Mouse (Mus musculus) limb, embryonic 11.5 days (tissue): ENCODE data around the gene Hoxa4. TPM values are rescaled to one million over a fixed set of nuclear protein-coding genes. Genes with fewer than 3 reads are reported as not detected.

ENCODE experiments used
- ATAC-seq: fragments of 200-750 bp; cut with Nextera tagmentation; 2 replicates; pipeline ENCODE4 v1.8.0; 2017; ENCODE audit warnings: low read depth; ENCODE audit not compliant: insufficient number of reproducible peaks, low FRiP score, low TSS enrichment
- DNase-seq: peaks from one replicate; pipeline ENCODE4 v3.0.0-alpha.2; 2015; ENCODE audit warnings: low spot score
- H3K27ac ChIP-seq: fragments of 300-500 bp; sonication (generic); replicated peaks from 2 replicates; pipeline ENCODE4 v1.5.1; 2014; ENCODE audit warnings: low read depth, mild to moderate bottlenecking, low read length
- H3K27me3 ChIP-seq: fragments of 300-500 bp; sonication (generic); 2 replicates; pipeline ENCODE4 v1.6.1; 2014; ENCODE audit warnings: mild to moderate bottlenecking, low read length, mixed read lengths; ENCODE audit not compliant: control insufficient read depth, insufficient read depth
- H3K36me3 ChIP-seq: fragments of 300-500 bp; sonication (generic); 2 replicates; pipeline ENCODE4 v1.6.1; 2014; ENCODE audit warnings: mild to moderate bottlenecking, low read length, moderate library complexity, mixed read lengths; ENCODE audit not compliant: control insufficient read depth, insufficient read depth
- H3K4me1 ChIP-seq: fragments of 300-500 bp; sonication (generic); 2 replicates; pipeline ENCODE4 v1.6.1; 2014; ENCODE audit warnings: low read length, mixed read lengths; ENCODE audit not compliant: control insufficient read depth, insufficient read depth
- H3K4me2 ChIP-seq: fragments of 300-500 bp; sonication (generic); 2 replicates; pipeline ENCODE4 v1.6.1; 2014; ENCODE audit warnings: low read depth, mild to moderate bottlenecking, moderate library complexity; ENCODE audit not compliant: severe bottlenecking
- H3K4me3 ChIP-seq: fragments of 300-500 bp; sonication (generic); 2 replicates; pipeline ENCODE4 v1.5.1; 2014; ENCODE audit warnings: low read depth, low read length
- H3K9ac ChIP-seq: fragments of 300-500 bp; sonication (generic); 2 replicates; pipeline ENCODE4 v1.6.1; 2014; ENCODE audit warnings: mild to moderate bottlenecking, low read length
- H3K9me3 ChIP-seq: fragments of 300-500 bp; sonication (generic); 2 replicates; pipeline ENCODE4 v1.6.1; 2016; ENCODE audit warnings: low read length; ENCODE audit not compliant: control insufficient read depth
- WGBS: fragments of 180-500 bp; shearing (Covaris S2); extraction: QIAGEN DNeasy Blood & Tissue Kit; methylation state at CpG from one replicate; pipeline ENCODE4 v1.1.7; 2014; 5-methylcytosine and 5-hydroxymethylcytosine counted together
- polyA plus RNA-seq: library from polyadenylated mRNA; unstranded; fragments of >200 nt; fragmentation: Nextera tagmentation; extraction: Ambion mirVana; gene quantifications from 2 replicates; pipeline ENCODE4 v1.2.1, GENCODE M21; 2014

The Hoxa4 gene
- polyA plus RNA-seq, 1 experiment from 2014 or later: 1.0 TPM

GRCm38 (mm10) chr6:52166431-52167077, 25.0 kb downstream of the Hoxa4 start:
- peak; percentile 50 for DNase-seq
- Histone ChIP-seq H3K9ac (peak overlapping the region; percentile 14; the same call in 1 of the 2 replicates), H3K4me2 (peak overlapping the region; percentile 7; the same call in 1 of the 2 replicates), H3K27me3 (peaks cover 29% of the 10 kb centered on the region), H3K36me3 (peaks cover 2% of the 10 kb centered on the region; the same call in 1 of the 2 replicates), H3K4me1 (peaks cover 57% of the 10 kb centered on the region), H3K9me3 (no peaks in the 10 kb centered on the region), H3K4me3 (no peak overlapping the region), H3K27ac (no peak overlapping the region)
- WGBS: 1% methylated on average over 4 of the region's 4 CpGs
- no peak for ATAC-seq

GRCm38 (mm10) chr6:52165441-52166370, 25.8 kb downstream of the Hoxa4 start:
- Histone ChIP-seq H3K4me3 (0 out of 2 replicates have a peak overlapping the region, but pooled peaks have one; percentile 26), H3K4me1 (peaks cover 54% of the 10 kb centered on the region), H3K9ac (peak overlapping the region; percentile 49; the same call in 1 of the 2 replicates), H3K9me3 (no peaks in the 10 kb centered on the region), H3K36me3 (peaks cover 2% of the 10 kb centered on the region; the same call in 1 of the 2 replicates), H3K27ac (no peak overlapping the region), H3K27me3 (peaks cover 22% of the 10 kb centered on the region), H3K4me2 (peak overlapping the region; percentile 69)
- WGBS: 2% methylated on average over 28 of the region's 28 CpGs
- peak; percentile 69 for DNase-seq
- no peak for ATAC-seq

GRCm38 (mm10) chr6:52164626-52165440, 26.7 kb downstream of the Hoxa4 start, which contains the start of gene Hoxa2:
TSS of gene Hoxa2 (minus strand) at chr6:52164831.
- H3K9me3 ChIP-seq: no peaks in the 10 kb centered on the region
- DNase-seq: peak; percentile 76
- peaks cover 54% of the 10 kb centered on the region for H3K4me1 ChIP-seq
- no peaks in the 10 kb centered on the region for H3K36me3 ChIP-seq
- no peak within 1 kb of the TSS for H3K27ac ChIP-seq
- H3K9ac ChIP-seq: peak within 1 kb of the TSS; percentile 63
- WGBS: under 1% methylated on average over 25 of the region's 25 CpGs
- peak within 1 kb of the TSS; percentile 26 for H3K4me3 ChIP-seq
- H3K4me2 ChIP-seq: peak within 1 kb of the TSS; percentile 69
- H3K27me3 ChIP-seq: peaks cover 15% of the 10 kb centered on the region
- ATAC-seq: no peak

GRCm38 (mm10) chr6:52164051-52164625, 27.4 kb downstream of the Hoxa4 start:
- Histone ChIP-seq H3K9me3 (no peaks in the 10 kb centered on the region), H3K4me2 (peak overlapping the region; percentile 69), H3K4me3 (peak overlapping the region; percentile 26), H3K9ac (peak overlapping the region; percentile 63), H3K4me1 (peaks cover 59% of the 10 kb centered on the region), H3K27ac (no peak overlapping the region), H3K36me3 (no peaks in the 10 kb centered on the region), H3K27me3 (peaks cover 17% of the 10 kb centered on the region)
- under 1% methylated on average over 38 of the region's 39 CpGs for WGBS
- DNase-seq: peak; percentile 73
- ATAC-seq: no peak

DNA sequence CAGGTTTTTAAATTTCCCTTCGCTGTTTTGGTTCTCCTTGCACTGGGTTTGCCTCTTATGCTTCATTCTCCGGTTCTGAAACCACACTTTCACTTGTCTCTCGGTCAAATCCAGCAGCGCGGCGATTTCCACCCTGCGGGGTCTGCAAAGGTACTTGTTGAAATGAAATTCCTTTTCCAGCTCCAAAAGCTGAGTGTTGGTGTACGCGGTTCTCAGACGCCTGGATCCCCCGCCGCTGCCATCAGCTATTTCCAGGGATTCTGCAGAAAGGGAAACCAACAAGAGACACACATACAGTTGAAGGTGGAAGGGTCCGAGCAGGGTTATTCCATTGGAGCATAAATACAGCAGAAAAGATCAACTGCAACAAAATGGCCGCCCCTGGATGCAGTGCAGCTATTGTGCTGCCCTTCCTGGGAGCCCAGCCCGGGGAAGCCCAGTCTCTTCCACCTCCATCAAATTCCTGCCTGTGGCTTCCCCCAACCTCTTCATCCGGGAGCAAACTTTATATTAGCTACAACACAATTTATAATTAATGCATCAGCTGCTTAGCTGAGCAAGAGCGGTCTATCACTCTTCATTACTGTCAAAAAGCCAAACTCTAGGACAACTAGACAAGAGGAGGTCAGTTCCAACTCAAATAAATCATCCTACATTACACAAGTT, 28.1 kb downstream of the Hoxa4 start:
- peak overlapping the region; percentile 3; the same call in 1 of the 2 replicates for H3K9ac ChIP-seq
- H3K36me3 ChIP-seq: no peaks in the 10 kb centered on the region
- DNase-seq (peak; percentile 78), ATAC-seq (no peak)
- H3K4me2 ChIP-seq: peak overlapping the region; percentile 69
- H3K9me3 ChIP-seq: no peaks in the 10 kb centered on the region
- 3% methylated on average over 17 of the region's 17 CpGs for WGBS
- H3K4me3 ChIP-seq: peak overlapping the region; percentile 26
- peaks cover 62% of the 10 kb centered on the region for H3K4me1 ChIP-seq
- H3K27me3 ChIP-seq: peaks cover 18% of the 10 kb centered on the region
- no peak overlapping the region for H3K27ac ChIP-seq

- peak; percentile 48 for DNase-seq
- peak overlapping the region; percentile 23; the same call in 1 of the 2 replicates for H3K9ac ChIP-seq
- H3K27me3 ChIP-seq: peaks cover 18% of the 10 kb centered on the region
- WGBS: 7% methylated on average over 14 of the region's 14 CpGs
- H3K4me3 ChIP-seq: peak overlapping the region; percentile 26
- peak overlapping the region; percentile 69 for H3K4me2 ChIP-seq
- H3K9me3 ChIP-seq: no peaks in the 10 kb centered on the region
- no peaks in the 10 kb centered on the region for H3K36me3 ChIP-seq
- no peak for ATAC-seq
- H3K27ac ChIP-seq: no peak overlapping the region
- peaks cover 59% of the 10 kb centered on the region for H3K4me1 ChIP-seq
Observed at GRCm38 (mm10) chr6:52162611-52163365, 28.8 kb downstream of the Hoxa4 start.

GRCm38 (mm10) chr6:52162093-52162380, 29.5 kb downstream of the Hoxa4 start:
- no peak for ATAC-seq
- 15% methylated on average over 1 of the region's 1 CpGs for WGBS
- Histone ChIP-seq H3K9ac (no peak overlapping the region), H3K4me1 (peaks cover 58% of the 10 kb centered on the region), H3K4me2 (no peak overlapping the region), H3K27me3 (peaks cover 21% of the 10 kb centered on the region), H3K4me3 (no peak overlapping the region), H3K9me3 (no peaks in the 10 kb centered on the region), H3K27ac (no peak overlapping the region), H3K36me3 (no peaks in the 10 kb centered on the region)
- no peak for DNase-seq
